Mouse (Mus musculus): ENCODE measurements at regions not wholly inside any gene's neighbourhood (a gene's known extent, or its start where the extent isn't known, plus 50 kb on each side); places are given as distances from the start of the nearest gene placed in this dataset.

GRCm38 (mm10) chr2:57906939-57907338, 90.7 kb upstream of the Galnt5 start:
- in situ Hi-C loops (cut with MboI; ENCODE audit: low sequenced_read_pairs) = loop anchor here (25.0 kb wide), 1 partner anchor 1795 kb away; no protein-coding TSS in a partner anchor

- in situ Hi-C loops (cut with MboI; ENCODE audit: low sequenced_read_pairs) = loop anchor here (25.0 kb wide), 1 partner anchor 1797 kb away; no protein-coding TSS in a partner anchor
These were observed 88.0 kb upstream of the Galnt5 start for GRCm38 (mm10) chr2:57909706-57910105.

- in situ Hi-C loops (cut with MboI; ENCODE audit: low sequenced_read_pairs) = loop anchor here (25.0 kb wide), 1 partner anchor 1804 kb away; no protein-coding TSS in a partner anchor
These were observed 81.2 kb upstream of the Galnt5 start for GRCm38 (mm10) chr2:57916375-57917023.

GRCm38 (mm10) chr2:57917721-57918120, 80.0 kb upstream of the Galnt5 start:
- in situ Hi-C loops (cut with MboI; ENCODE audit: low sequenced_read_pairs) = loop anchor here (25.0 kb wide), 1 partner anchor 1805 kb away; no protein-coding TSS in a partner anchor

- in situ Hi-C loops (cut with MboI; ENCODE audit: low sequenced_read_pairs) = loop anchor here (25.0 kb wide), 1 partner anchor 1807 kb away; no protein-coding TSS in a partner anchor
These were observed 78.5 kb upstream of the Galnt5 start for GRCm38 (mm10) chr2:57919102-57919731.

GRCm38 (mm10) chr2:57934062-57934822, 63.4 kb upstream of the Galnt5 start:
- in situ Hi-C loops (cut with MboI; ENCODE audit: low sequenced_read_pairs) = no loop called here

Measured in CH12F3 (cell line).